Mouse (Mus musculus): ENCODE results near the gene Cenpm. TPM values are rescaled to one million over a fixed set of nuclear protein-coding genes. Genes with fewer than 3 reads are reported as not detected.
"Not testable (repeated sequence)": the region's sequence is repeated elsewhere in the genome, so short reads cannot be mapped to it uniquely, and the experiment has no call there.

Gene Cenpm
- total RNA-seq, 2 experiments from 2014 or later, result 5.1 to 5.3 TPM

- not testable (repeated sequence) for DNase-seq (ENCODE audit: low spot score in 2 of 2)
These were observed 235 bp upstream of the Cenpm start for GRCm38 (mm10) chr15:82244805-82245161.

GRCm38 (mm10) chr15:82243742-82244114 is 820 bp downstream of the Cenpm start:
- DNase-seq (ENCODE audit: low spot score in 2 of 2), result no peak

- DNase-seq (ENCODE audit: low spot score in 2 of 2), result no peak
These were observed 1.2 kb downstream of the Cenpm start for GRCm38 (mm10) chr15:82243311-82243710.

GRCm38 (mm10) chr15:82236565-82236964 is 8.0 kb downstream of the Cenpm start:
- DNase-seq (ENCODE audit: low spot score in 2 of 2), result peak; percentile 85 to 88

- no peak for DNase-seq (ENCODE audit: low spot score in 2 of 2)
These were observed 8.9 kb downstream of the Cenpm start for GRCm38 (mm10) chr15:82235661-82236060.

- no peak for DNase-seq (ENCODE audit: low spot score in 2 of 2)
These were observed 11.9 kb downstream of the Cenpm start for GRCm38 (mm10) chr15:82232651-82233050.

GRCm38 (mm10) chr15:82231591-82232378 is 12.8 kb downstream of the Cenpm start:
- peak; percentile 52 to 54 for DNase-seq (ENCODE audit: low spot score in 2 of 2)

- DNase-seq (ENCODE audit: low spot score in 2 of 2), result no peak
These were observed 13.4 kb downstream of the Cenpm start for GRCm38 (mm10) chr15:82231100-82231499.

GRCm38 (mm10) chr15:82230098-82230611 is 14.4 kb downstream of the Cenpm start:
- DNase-seq (ENCODE audit: low spot score in 2 of 2), result no peak

- no peak for DNase-seq (ENCODE audit: low spot score in 2 of 2)
These were observed 15.0 kb downstream of the Cenpm start for GRCm38 (mm10) chr15:82229542-82230045.

- DNase-seq (ENCODE audit: low spot score in 2 of 2), result no peak
These were observed 18.8 kb downstream of the Cenpm start for GRCm38 (mm10) chr15:82225769-82226168.

GRCm38 (mm10) chr15:82224602-82225215 is 19.8 kb downstream of the Cenpm start:
- no peak for DNase-seq (ENCODE audit: low spot score in 2 of 2)

- DNase-seq (ENCODE audit: low spot score in 2 of 2), result no peak
These were observed 20.6 kb downstream of the Cenpm start, which contains the start of gene Tnfrsf13c for GRCm38 (mm10) chr15:82223657-82224601. Gene Tnfrsf13c, minus strand, starts transcription at chr15:82224369.

- DNase-seq (ENCODE audit: low spot score in 2 of 2), result no peak
These were observed 21.3 kb downstream of the Cenpm start for GRCm38 (mm10) chr15:82223251-82223650.

GRCm38 (mm10) chr15:82221104-82221860 is 23.3 kb downstream of the Cenpm start:
- DNase-seq (ENCODE audit: low spot score in 2 of 2), result no peak

- DNase-seq (ENCODE audit: low spot score in 2 of 2), result no peak
These were observed 24.4 kb downstream of the Cenpm start for GRCm38 (mm10) chr15:82220003-82220675.

GRCm38 (mm10) chr15:82218778-82219666 is 25.5 kb downstream of the Cenpm start:
- DNase-seq (ENCODE audit: low spot score in 2 of 2), result no peak

GRCm38 (mm10) chr15:82217980-82218379 is 26.6 kb downstream of the Cenpm start:
- DNase-seq (ENCODE audit: low spot score in 2 of 2), result no peak

GRCm38 (mm10) chr15:82217039-82217438 is 27.5 kb downstream of the Cenpm start:
- DNase-seq (ENCODE audit: low spot score in 2 of 2), result no peak

Measured in layer of hippocampus, postnatal 14 days (tissue).